Mouse (Mus musculus): ENCODE data around the gene Trhde. TPM values are rescaled to one million over a fixed set of nuclear protein-coding genes. Genes with fewer than 3 reads are reported as not detected.

The Trhde gene
- polyA plus RNA-seq, 1 experiment from 2014 or later, result 0.56 TPM

DNA sequence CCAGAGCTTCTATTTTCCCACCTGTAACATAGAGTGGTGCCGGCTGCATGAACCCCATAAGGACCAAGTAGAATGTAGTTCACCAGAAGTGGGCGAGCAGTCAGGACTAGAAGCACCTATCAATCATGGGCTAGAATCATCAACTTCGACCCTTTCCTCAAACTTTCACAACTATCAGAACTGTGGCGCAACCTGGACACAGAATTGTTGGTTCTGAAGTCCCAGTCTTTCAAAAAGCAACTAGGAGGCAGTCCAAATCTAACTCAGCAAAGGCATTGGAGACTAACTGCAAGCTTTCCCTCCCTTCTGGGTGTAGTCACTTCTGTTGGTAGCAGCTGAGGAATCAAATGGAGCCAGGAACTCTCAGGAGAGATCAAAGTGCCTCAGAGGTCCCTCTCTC is 2.6 kb downstream of the Trhde start:
- no peak overlapping the region for H3K9ac ChIP-seq (replicated peaks; ENCODE audit: low read depth, low read length)
- no peak overlapping the region for H3K4me2 ChIP-seq (replicated peaks; ENCODE audit: low read depth, low read length)
- no peak overlapping the region for H3K27ac ChIP-seq (ENCODE audit: low read length)
- no peaks in the 10 kb centered on the region for H3K36me3 ChIP-seq (ENCODE audit: control insufficient read depth, insufficient read depth, low read length)
- H3K9me3 ChIP-seq (ENCODE audit: control insufficient read depth, low read depth, low read length), result no peaks in the 10 kb centered on the region
- peaks cover 8% of the 10 kb centered on the region; the same call in 1 of the 2 replicates for H3K4me1 ChIP-seq (ENCODE audit: control insufficient read depth, insufficient read depth, low read length)
- no peak for ATAC-seq (ENCODE audit: insufficient number of reproducible peaks, insufficient read depth, low FRiP score, low read depth)
- no peak overlapping the region for H3K4me3 ChIP-seq (ENCODE audit: low read depth, low read length)
- 84% methylated on average over 4 of the region's 4 CpGs for WGBS
- H3K27me3 ChIP-seq (ENCODE audit: control insufficient read depth, insufficient read depth, low read length), result peaks cover 20% of the 10 kb centered on the region

DNA sequence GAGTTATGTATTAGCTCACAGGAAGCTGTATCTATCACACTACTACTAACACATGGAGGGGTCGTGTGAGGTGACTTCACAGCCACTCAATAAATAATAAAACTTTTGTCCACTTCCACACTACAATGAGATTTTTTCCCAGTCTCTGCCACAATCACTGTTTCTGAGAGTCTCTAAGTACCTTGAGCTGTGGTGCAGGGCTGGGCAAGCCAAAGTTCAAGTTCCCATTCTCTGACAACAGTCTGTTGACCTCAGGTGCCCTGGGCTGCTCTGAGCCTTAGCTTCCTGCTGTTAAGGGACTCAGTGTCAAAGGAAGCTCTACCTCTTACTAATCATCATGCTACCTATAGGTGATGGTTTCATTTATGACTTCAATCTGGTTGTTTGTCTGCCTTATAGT is 3.3 kb downstream of the Trhde start:
- Histone ChIP-seq H3K9me3 (ENCODE audit: control insufficient read depth, low read depth, low read length) (no peaks in the 10 kb centered on the region), H3K4me3 (ENCODE audit: low read depth, low read length) (no peak overlapping the region), H3K4me1 (ENCODE audit: control insufficient read depth, insufficient read depth, low read length) (peaks cover 8% of the 10 kb centered on the region; the same call in 1 of the 2 replicates), H3K36me3 (ENCODE audit: control insufficient read depth, insufficient read depth, low read length) (no peaks in the 10 kb centered on the region), H3K27ac (ENCODE audit: low read length) (no peak overlapping the region), H3K4me2 (replicated peaks; ENCODE audit: low read depth, low read length) (no peak overlapping the region), H3K27me3 (ENCODE audit: control insufficient read depth, insufficient read depth, low read length) (peaks cover 20% of the 10 kb centered on the region), H3K9ac (replicated peaks; ENCODE audit: low read depth, low read length) (no peak overlapping the region)
- ATAC-seq (ENCODE audit: insufficient number of reproducible peaks, insufficient read depth, low FRiP score, low read depth), result no peak
- WGBS, result 74% methylated on average over 1 of the region's 1 CpGs

DNA sequence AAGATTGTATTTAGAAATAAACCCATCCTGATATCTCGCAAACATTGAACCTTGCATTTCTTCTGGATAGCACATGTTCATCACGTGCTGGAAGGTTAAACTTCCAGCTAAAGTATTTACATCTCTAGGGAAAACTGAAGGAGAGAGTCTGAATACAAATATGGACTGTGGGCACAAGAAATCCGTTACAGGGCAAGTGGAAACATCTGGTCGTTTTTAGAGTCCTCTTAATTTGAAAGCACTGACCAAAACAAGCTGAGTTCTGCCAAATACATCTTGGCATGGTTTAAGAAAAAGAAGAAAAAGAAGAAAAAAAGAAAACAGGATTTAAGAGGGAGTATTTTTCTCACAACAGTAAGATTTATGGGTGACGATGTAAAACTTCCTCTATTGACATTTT is 3.9 kb downstream of the Trhde start:
- H3K9ac ChIP-seq (replicated peaks; ENCODE audit: low read depth, low read length), result no peak overlapping the region
- no peak overlapping the region for H3K27ac ChIP-seq (ENCODE audit: low read length)
- H3K27me3 ChIP-seq (ENCODE audit: control insufficient read depth, insufficient read depth, low read length), result peaks cover 20% of the 10 kb centered on the region
- H3K9me3 ChIP-seq (ENCODE audit: control insufficient read depth, low read depth, low read length), result no peaks in the 10 kb centered on the region
- no peak overlapping the region for H3K4me3 ChIP-seq (ENCODE audit: low read depth, low read length)
- no peak for ATAC-seq (ENCODE audit: insufficient number of reproducible peaks, insufficient read depth, low FRiP score, low read depth)
- H3K36me3 ChIP-seq (ENCODE audit: control insufficient read depth, insufficient read depth, low read length), result no peaks in the 10 kb centered on the region
- no peak overlapping the region for H3K4me2 ChIP-seq (replicated peaks; ENCODE audit: low read depth, low read length)
- WGBS, result 51% methylated on average over 5 of the region's 5 CpGs
- H3K4me1 ChIP-seq (ENCODE audit: control insufficient read depth, insufficient read depth, low read length), result peaks cover 8% of the 10 kb centered on the region; the same call in 1 of the 2 replicates

DNA sequence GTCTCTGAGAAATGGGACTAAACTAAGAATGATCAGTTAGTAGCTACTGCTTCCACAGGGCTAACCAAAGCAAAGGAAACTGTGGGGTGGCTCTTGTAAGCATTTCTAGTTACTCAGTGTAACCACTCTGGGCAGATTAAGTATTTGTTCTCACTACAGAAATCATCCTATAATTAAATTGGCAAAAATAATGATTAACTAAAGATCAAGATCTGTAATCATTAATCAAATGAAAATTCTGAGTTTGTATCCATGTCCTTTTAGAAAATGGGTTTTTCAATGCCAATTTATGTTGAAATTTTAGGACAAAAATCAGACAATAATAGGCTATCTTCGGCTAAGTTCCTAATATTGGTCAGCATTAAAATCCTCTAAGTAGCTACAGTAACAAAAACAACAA is 4.4 kb downstream of the Trhde start:
- no peak overlapping the region for H3K4me3 ChIP-seq (ENCODE audit: low read depth, low read length)
- H3K36me3 ChIP-seq (ENCODE audit: control insufficient read depth, insufficient read depth, low read length), result no peaks in the 10 kb centered on the region
- H3K9me3 ChIP-seq (ENCODE audit: control insufficient read depth, low read depth, low read length), result no peaks in the 10 kb centered on the region
- WGBS, result 86% methylated on average over 1 of the region's 1 CpGs
- H3K4me1 ChIP-seq (ENCODE audit: control insufficient read depth, insufficient read depth, low read length), result peaks cover 8% of the 10 kb centered on the region; the same call in 1 of the 2 replicates
- no peak overlapping the region for H3K27ac ChIP-seq (ENCODE audit: low read length)
- H3K9ac ChIP-seq (replicated peaks; ENCODE audit: low read depth, low read length), result no peak overlapping the region
- ATAC-seq (ENCODE audit: insufficient number of reproducible peaks, insufficient read depth, low FRiP score, low read depth), result no peak
- no peak overlapping the region for H3K4me2 ChIP-seq (replicated peaks; ENCODE audit: low read depth, low read length)
- peaks cover 18% of the 10 kb centered on the region for H3K27me3 ChIP-seq (ENCODE audit: control insufficient read depth, insufficient read depth, low read length)

DNA sequence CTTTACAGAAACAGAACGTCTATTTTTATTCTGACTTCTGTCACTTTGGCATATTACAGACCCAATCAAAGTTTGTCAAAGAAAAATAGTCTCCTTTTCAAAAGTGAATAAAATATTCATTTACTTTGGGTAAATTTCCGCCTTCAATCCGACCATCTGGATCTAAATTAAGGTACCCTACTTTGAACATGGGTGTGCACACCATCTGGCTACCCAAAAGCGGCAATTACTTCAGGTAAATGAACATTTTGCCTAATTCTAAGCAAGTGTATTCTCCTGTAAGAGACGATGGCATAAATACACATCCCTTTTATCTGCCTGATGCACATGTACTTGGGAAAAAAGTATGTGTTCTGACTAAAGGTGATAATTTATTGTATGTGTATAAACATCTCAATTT is 5.2 kb downstream of the Trhde start:
- Histone ChIP-seq H3K27ac (ENCODE audit: low read length) (no peak overlapping the region), H3K4me2 (replicated peaks; ENCODE audit: low read depth, low read length) (no peak overlapping the region), H3K27me3 (ENCODE audit: control insufficient read depth, insufficient read depth, low read length) (peaks cover 13% of the 10 kb centered on the region), H3K9me3 (ENCODE audit: control insufficient read depth, low read depth, low read length) (no peaks in the 10 kb centered on the region), H3K9ac (replicated peaks; ENCODE audit: low read depth, low read length) (no peak overlapping the region), H3K4me3 (ENCODE audit: low read depth, low read length) (no peak overlapping the region), H3K36me3 (ENCODE audit: control insufficient read depth, insufficient read depth, low read length) (no peaks in the 10 kb centered on the region), H3K4me1 (ENCODE audit: control insufficient read depth, insufficient read depth, low read length) (peaks cover 8% of the 10 kb centered on the region; the same call in 1 of the 2 replicates)
- 79% methylated on average over 5 of the region's 5 CpGs for WGBS
- no peak for ATAC-seq (ENCODE audit: insufficient number of reproducible peaks, insufficient read depth, low FRiP score, low read depth)

DNA sequence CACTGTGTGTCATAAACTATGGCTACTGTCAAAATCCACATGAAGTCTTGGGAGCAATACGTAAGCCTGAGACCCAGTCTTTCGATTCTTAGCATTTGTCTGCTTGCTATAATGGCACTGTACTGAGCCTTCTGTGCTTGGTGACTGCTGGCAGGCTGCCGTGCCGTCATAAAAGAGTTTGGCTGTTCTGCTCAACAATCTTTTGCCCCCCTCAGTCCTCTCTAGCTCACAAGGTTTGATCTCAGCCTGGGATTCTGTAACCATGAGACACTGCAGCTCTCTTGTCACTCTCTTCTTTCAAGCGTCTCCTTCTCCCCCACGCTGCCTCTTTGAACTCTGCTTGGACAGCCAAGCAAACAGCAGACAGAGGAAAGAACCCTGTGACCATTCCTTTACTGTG is 7.9 kb downstream of the Trhde start:
- no peak overlapping the region for H3K4me2 ChIP-seq (replicated peaks; ENCODE audit: low read depth, low read length)
- WGBS, result 61% methylated on average over 6 of the region's 6 CpGs
- H3K36me3 ChIP-seq (ENCODE audit: control insufficient read depth, insufficient read depth, low read length), result no peaks in the 10 kb centered on the region
- H3K27ac ChIP-seq (ENCODE audit: low read length), result no peak overlapping the region
- no peaks in the 10 kb centered on the region for H3K4me1 ChIP-seq (ENCODE audit: control insufficient read depth, insufficient read depth, low read length)
- H3K27me3 ChIP-seq (ENCODE audit: control insufficient read depth, insufficient read depth, low read length), result no peaks in the 10 kb centered on the region
- H3K4me3 ChIP-seq (ENCODE audit: low read depth, low read length), result no peak overlapping the region
- no peak for ATAC-seq (ENCODE audit: insufficient number of reproducible peaks, insufficient read depth, low FRiP score, low read depth)
- no peak overlapping the region for H3K9ac ChIP-seq (replicated peaks; ENCODE audit: low read depth, low read length)
- no peaks in the 10 kb centered on the region for H3K9me3 ChIP-seq (ENCODE audit: control insufficient read depth, low read depth, low read length)

DNA sequence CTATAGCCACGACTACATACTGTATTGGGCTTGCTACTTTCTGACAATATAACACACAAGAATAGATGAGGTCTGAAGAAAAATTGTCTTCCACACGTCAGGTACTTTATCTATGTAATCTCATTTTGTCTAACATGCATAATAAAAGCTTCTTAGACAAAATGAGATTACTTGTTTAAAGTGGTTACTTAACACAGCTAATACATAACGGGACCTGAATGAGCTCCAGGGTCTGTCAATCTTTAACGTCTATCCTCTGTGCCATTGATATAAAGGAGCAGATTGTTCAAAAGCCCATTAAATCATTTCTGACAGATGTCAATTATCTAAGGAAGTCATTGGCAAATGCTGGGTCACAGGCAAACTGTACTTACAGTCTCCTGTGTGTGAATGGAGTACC is 36.2 kb downstream of the Trhde start:
- Histone ChIP-seq H3K9me3 (ENCODE audit: control insufficient read depth, low read depth, low read length) (no peaks in the 10 kb centered on the region), H3K9ac (replicated peaks; ENCODE audit: low read depth, low read length) (no peak overlapping the region), H3K4me3 (ENCODE audit: low read depth, low read length) (no peak overlapping the region), H3K27ac (ENCODE audit: low read length) (no peak overlapping the region), H3K4me2 (replicated peaks; ENCODE audit: low read depth, low read length) (no peak overlapping the region), H3K36me3 (ENCODE audit: control insufficient read depth, insufficient read depth, low read length) (no peaks in the 10 kb centered on the region), H3K4me1 (ENCODE audit: control insufficient read depth, insufficient read depth, low read length) (no peaks in the 10 kb centered on the region), H3K27me3 (ENCODE audit: control insufficient read depth, insufficient read depth, low read length) (no peaks in the 10 kb centered on the region)
- WGBS, result 71% methylated on average over 4 of the region's 4 CpGs
- no peak for ATAC-seq (ENCODE audit: insufficient number of reproducible peaks, insufficient read depth, low FRiP score, low read depth)

DNA sequence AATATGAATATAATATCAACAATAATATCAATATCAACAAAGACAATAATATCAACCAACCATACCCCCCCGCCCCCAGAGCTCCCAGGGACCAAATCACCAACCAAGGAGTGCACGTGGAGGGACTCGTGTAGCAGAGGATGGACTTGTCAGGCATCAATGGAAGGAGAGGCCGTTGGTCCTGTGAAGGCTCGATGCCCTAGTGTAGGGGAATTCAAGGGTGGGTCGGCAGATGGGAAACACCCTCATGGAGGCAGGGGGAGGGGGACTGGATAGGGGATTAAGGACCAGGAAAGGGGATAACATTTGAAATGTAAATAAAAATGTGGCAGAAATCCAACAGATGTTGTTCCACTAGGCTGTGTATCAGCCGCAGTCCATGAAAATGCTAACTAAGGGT is 40.0 kb downstream of the Trhde start:
- ATAC-seq (ENCODE audit: insufficient number of reproducible peaks, insufficient read depth, low FRiP score, low read depth), result no peak
- Histone ChIP-seq H3K4me3 (ENCODE audit: low read depth, low read length) (no peak overlapping the region), H3K4me1 (ENCODE audit: control insufficient read depth, insufficient read depth, low read length) (no peaks in the 10 kb centered on the region), H3K9ac (replicated peaks; ENCODE audit: low read depth, low read length) (no peak overlapping the region), H3K9me3 (ENCODE audit: control insufficient read depth, low read depth, low read length) (no peaks in the 10 kb centered on the region), H3K4me2 (replicated peaks; ENCODE audit: low read depth, low read length) (no peak overlapping the region), H3K36me3 (ENCODE audit: control insufficient read depth, insufficient read depth, low read length) (no peaks in the 10 kb centered on the region), H3K27me3 (ENCODE audit: control insufficient read depth, insufficient read depth, low read length) (no peaks in the 10 kb centered on the region), H3K27ac (ENCODE audit: low read length) (no peak overlapping the region)
- 79% methylated on average over 7 of the region's 7 CpGs for WGBS

DNA sequence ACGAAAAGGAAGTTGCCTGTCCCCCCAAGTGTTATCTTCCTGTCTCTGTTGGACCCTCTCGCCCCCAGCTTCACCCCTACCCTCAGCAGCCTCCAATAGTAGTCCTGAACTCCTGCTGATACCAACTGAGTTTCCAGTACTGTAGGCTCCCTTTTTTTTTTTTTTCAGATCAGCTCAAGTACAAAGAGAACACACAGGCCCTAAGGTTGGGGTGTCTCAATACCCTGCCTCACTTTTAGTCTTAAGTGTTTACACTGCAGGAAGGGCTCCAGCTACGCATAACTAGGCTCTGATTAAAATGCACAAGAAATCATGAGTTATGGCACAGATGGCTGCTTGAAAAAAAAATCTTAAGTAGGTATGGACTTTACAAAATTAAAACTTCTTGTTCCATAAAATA is 42.9 kb downstream of the Trhde start:
- Histone ChIP-seq H3K36me3 (ENCODE audit: control insufficient read depth, insufficient read depth, low read length) (no peaks in the 10 kb centered on the region), H3K4me3 (ENCODE audit: low read depth, low read length) (no peak overlapping the region), H3K4me1 (ENCODE audit: control insufficient read depth, insufficient read depth, low read length) (no peaks in the 10 kb centered on the region), H3K9ac (replicated peaks; ENCODE audit: low read depth, low read length) (no peak overlapping the region), H3K4me2 (replicated peaks; ENCODE audit: low read depth, low read length) (no peak overlapping the region), H3K27me3 (ENCODE audit: control insufficient read depth, insufficient read depth, low read length) (no peaks in the 10 kb centered on the region), H3K27ac (ENCODE audit: low read length) (no peak overlapping the region), H3K9me3 (ENCODE audit: control insufficient read depth, low read depth, low read length) (no peaks in the 10 kb centered on the region)
- WGBS, result 72% methylated on average over 3 of the region's 3 CpGs
- no peak for ATAC-seq (ENCODE audit: insufficient number of reproducible peaks, insufficient read depth, low FRiP score, low read depth)

All from stomach, embryonic 14.5 days (tissue).